Mouse (Mus musculus) left cerebral cortex, postnatal 14 days (tissue): ENCODE measurements around the gene Tktl1. TPM values are rescaled to one million over a fixed set of nuclear protein-coding genes. Genes with fewer than 3 reads are reported as not detected.
"Not testable (repeated sequence)": the region's sequence is repeated elsewhere in the genome, so short reads cannot be mapped to it uniquely, and the experiment has no call there.

Experiments used
- DNase-seq, 2 experiments: peaks; one replicate each; pipeline ENCODE4 v3.0.0; 2021 to 2022; ENCODE audit warnings: low spot score in 2 of 2, mixed read lengths in 1 of 2
- intact Hi-C: fragments of 180-260 bp; cut with DNase I; formaldehyde crosslinking; loops from one replicate; pipeline ENCODE4 v1.15.1; 2025
- long read RNA-seq, 2 experiments: library from polyadenylated mRNA; stranded (forward); transcript quantifications; one replicate each; pipeline ENCODE4 v2.0.0; 2021
- total RNA-seq, 2 experiments: library from RNA; stranded (reverse); gene quantifications; 2 replicates each; pipeline ENCODE4 v1.2.3; 2021

Tktl1 gene
- not detected for total RNA-seq
- long read RNA-seq, experiment 1 = 0 reads
- long read RNA-seq, experiment 2 = 0 reads

DNA sequence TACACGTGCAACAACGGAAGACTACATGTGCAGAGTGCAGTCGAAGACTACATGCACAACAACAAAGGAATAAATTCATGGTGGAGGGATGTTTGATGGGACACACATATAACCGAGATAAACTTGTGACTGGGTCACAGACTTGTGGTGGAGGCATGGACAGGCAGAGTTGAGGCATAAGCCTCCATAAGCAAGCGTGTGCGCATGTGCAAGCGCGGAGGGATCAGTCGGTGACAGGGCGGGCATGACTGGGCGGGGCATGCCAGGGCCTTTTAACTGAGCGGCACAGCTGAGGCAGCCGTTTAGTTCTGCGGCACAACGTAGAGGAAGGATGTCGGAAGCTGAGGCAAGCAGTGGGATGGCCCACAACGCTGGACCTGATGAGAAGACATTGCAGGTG is at the start of gene Tktl1:
Tktl1 (plus strand) TSS at position 301 of the 400 bp plus-strand sequence.
- intact Hi-C loops = no loop called here
- no peak for DNase-seq

DNA sequence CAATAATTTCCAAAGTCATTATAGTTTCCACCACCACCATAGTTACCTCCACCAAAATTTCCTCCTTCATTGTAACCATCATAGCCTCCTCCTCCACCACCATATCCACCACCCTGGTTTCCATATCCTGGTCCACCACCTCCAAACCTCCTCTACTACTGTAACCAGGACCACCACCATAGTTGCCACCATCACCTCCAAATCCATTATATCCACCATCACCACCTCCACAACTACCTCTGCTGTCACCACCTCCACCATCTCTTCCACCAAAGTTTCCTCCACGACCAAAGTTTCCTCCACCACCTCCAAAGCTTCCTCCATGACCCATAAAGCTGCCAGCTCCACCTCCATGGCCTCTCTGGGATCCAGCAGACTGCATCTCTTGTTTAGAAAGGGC is 41.8 kb upstream of the Tktl1 start, which contains the start of gene Mecp2:
Mecp2 (minus strand) TSS at position 101 of the 400 bp plus-strand sequence.
- intact Hi-C loops, DNase-seq: not testable (repeated sequence)

DNA sequence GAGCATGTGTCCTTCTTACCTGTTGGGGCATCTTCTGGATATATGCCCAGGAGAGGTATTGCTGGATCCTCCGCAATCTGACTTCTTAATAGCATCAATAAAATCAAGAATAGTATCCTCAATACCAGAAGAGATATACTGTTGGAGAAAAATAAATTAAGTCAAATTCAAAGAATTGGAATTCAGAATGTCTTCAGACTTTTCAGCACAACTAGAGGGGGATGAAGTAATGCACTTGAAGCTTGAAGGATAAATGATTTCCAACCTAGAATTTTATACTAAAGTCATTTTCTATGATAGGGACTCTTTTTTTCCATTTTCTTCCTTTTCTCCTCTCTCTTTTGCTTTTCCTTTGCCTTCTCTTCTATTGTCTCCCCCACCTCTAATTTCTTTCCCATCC is 9.3 kb upstream of the Tktl1 start, which contains the start of gene Tex28:
Tex28 (minus strand) TSS at position 101 of the 400 bp plus-strand sequence.
- DNase-seq = no peak
- intact Hi-C loops = no loop called here

DNA sequence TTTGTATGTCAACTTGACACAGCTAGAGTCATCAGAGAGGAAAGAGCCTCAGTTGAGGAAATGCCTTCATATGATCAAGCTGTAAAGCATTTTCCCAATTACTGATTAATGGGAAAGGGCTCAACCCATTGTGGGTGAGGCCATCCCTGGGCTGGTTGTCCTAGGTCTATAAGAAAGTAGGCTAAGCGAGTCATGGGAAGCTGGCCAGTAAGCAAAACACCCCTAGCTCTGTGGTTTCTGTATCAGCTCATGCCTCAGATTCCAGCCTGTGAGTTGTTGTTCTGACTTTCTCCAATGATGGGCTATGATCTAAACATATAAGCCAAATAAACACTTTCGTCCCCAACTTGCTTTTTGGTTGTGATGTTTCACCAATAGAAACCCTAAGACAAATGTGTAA is 26.5 kb downstream of the Tktl1 start:
- intact Hi-C loops = no loop called here

DNA sequence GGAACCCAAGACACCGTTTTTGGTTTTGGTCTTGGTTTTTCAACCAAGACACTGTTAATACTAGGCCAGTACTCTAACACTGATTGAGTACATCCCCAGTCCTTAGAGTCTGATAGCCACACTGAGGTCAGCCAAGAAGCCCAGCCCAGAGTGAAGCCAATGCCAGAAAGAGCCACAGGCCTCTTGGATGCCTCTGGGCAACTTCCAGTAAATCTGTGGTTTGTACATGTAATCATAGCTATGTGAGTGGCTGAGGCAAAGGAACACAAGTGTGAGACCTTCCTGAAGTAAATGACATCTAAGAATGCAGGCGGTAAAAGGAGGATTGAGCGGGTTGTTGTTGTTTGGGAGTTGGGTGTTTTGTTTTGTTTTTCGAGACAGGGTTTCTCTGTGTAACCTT is 41.4 kb downstream of the Tktl1 start:
- DNase-seq = no peak
- intact Hi-C loops = no loop called here

More for the DNA sequence above, 26.5 kb downstream of the Tktl1 start:
- no peak for DNase-seq

DNA sequence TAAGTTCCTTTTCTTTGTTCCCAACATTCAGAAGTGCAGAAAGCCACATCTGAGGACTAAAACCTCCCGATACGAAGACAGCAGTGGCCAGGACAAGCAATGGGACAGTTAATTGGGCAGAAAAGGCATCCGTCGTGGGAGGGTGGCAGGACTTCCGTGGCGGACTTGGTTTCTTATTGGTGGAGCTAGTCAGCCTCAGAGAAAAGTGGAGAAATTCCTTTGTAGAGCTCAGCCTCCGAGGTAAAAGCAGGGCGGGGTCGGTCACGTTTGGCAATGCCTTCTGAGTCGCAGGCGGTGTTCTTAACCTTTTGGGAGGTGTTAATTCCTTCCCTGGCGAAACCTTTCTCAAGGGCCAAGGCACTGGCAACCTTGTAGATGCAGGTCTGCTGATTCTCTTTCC is 42.4 kb downstream of the Tktl1 start:
- intact Hi-C loops = no loop called here

DNA sequence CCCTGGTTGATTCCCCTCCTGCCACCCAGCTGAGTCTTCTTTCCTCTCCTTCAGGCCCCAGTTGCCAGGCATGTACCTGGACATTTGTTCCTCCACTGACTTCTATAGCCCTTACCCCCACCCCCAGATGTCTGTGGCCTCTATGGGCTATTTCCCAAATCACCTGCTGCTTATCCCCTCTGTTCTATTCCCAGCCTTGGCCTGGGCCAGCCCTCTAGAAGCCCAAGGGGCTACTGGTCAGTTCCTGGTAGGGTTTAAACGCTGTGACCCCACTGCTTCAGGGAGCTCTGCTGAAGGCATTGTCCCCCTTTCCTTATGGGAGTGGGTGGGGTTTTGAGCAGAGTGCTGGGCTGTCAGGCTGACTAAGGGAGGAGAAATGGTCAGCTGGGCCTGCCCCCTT is 43.0 kb downstream of the Tktl1 start:
- intact Hi-C loops, DNase-seq: not testable (repeated sequence)

More for the DNA sequence above, 42.4 kb downstream of the Tktl1 start:
- DNase-seq = no peak

DNA sequence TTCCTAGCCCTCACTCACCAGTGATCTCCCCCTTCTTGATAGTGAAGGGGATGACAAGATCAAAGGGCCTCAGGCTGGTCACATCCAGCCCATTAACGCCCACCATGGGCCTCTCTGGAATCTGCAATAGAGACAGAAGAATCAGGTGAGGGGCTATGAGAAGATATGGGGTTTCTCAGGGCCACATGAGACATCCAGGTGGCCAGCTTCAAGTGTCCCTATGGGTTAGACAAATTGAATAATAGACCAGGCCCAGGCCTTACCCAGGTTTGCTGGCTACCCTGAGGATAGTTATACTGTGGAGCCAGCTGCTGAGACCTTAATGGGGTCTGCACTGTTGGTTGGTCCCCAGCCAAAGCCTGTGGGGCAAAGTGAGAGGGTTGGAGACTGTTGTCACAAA is 53.0 kb downstream of the Tktl1 start:
- intact Hi-C loops = no loop called here
- no peak for DNase-seq

DNA sequence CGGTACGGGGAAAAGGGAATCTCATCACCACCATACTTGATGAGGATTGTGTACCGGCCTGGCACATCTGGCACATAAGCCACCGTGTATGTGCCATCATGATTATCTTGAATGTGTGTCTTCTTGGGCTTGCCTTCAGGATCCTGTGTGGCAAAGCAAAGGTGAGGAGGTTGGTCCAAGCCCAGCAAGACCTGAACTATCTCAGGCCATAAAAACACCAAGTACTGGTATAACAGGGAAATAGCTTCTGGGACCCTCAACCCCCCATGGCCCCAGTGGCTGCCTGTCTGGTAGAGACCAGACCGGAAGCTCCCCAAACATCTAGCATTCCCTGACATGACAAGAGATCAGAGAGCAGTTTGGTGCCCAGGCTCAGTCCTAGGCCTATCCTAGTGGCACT is 56.1 kb downstream of the Tktl1 start:
- no peak for DNase-seq

DNA sequence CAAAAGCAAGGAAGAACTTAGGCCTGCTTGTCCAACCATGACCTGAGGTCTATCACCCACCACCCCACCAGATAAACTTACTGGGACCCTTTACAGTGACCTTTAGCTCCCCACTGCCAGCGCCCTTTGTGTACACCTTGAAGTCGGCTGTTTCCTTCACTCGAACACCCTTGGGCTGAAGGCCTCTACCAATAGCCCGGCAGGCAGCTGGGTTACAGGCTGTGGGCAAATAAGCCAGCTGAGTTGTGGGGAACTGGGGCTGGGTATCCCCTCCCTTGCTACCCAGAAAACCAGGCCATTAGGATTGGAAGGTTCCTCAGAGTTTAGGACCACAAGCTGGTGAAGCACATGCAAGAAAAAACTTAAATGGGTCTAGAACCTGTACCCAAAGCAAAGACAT is 63.3 kb downstream of the Tktl1 start:
- intact Hi-C loops = loop anchor here (10.0 kb wide), 2 partner anchors 126 to 156 kb away; no protein-coding TSS in a partner anchor
- DNase-seq = no peak

More for the DNA sequence above, 56.1 kb downstream of the Tktl1 start:
- intact Hi-C loops = no loop called here

DNA sequence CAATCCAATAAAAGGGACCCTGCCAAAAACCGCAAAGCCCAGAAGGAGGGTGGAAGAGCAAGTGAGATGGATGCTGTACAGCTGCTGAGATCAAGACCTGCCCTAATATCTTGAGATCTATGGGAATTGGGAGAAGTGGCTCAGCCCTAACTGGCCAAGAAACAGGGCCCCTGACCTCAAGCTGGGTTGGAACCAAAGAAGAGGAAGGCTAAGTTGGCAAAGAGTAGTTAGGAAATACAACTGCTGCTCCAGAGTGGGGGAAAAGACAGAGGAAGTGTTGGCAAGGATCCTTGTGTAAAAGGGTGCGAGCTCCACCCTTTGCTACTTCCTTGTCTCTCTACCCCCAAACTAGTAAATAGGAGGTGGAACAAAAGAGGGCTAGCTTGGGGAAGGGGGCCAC is 66.3 kb downstream of the Tktl1 start:
- intact Hi-C loops = loop anchor here (10.0 kb wide), 2 partner anchors 129 to 159 kb away; no protein-coding TSS in a partner anchor
- DNase-seq = no peak

DNA sequence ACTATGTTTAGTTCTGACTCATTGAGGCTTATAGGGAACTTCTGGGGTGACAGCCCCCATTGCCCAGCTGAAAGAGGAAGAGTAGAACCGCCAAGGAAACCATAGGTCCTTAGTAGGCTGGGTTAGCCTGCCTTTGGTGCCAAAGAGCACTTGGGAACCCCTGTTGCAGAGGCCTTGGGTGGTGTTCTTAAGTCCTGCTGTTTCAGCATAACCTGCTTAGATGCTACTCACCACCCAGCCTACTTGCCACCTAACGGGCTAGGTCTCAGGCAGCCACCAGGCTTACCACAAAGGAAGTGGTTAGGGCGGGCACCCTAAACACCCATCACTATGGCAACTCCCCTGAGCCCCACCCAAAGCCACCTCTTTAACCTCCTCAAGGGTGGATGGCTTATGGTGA is 66.7 kb downstream of the Tktl1 start:
- intact Hi-C loops = loop anchor here (10.0 kb wide), 2 partner anchors 129 to 159 kb away; no protein-coding TSS in a partner anchor
- DNase-seq = no peak

DNA sequence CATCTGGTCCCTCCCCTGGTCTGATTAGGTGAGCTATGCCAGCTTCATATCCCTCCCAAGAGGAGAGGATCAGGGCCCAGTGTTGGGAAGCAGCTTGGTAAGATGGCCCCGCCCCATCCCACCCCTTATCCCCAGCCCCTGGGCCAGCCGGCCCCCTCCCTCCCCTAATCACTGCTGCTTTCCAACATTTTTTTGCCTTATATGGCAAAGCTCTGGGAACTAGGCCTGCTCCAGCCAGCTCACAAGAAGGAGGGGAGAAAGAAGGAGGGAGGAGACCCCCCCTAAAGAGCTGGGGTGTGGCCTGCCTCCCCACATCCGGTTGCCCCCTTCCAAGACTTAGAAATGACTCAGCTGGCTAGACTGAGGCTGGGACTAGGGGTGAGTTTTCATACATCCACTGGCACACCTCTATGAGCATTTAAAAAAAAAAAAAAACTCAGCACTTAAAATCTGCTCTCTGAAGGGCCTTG is 67.6 kb downstream of the Tktl1 start:
- no peak for DNase-seq
- intact Hi-C loops = loop anchor here (10.0 kb wide), 2 partner anchors 130 to 160 kb away; no protein-coding TSS in a partner anchor

DNA sequence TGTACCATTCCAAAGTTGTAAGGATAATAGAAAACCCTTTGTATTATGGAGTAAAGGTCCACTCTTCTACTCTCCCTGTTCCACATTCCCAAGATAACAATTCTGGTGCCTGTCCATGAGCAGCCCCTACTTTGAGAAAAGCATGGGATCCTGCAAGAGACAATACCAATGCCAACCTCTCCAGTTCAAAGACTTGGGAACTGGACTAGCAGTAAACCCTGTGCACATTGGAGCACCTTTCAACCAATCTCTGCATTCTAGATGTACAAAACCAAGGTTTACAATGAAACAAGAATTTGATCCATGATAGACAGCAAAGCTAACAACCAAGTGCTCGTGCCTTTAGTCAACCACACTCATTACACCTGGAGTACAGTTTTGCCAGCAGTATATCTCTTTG is 68.0 kb downstream of the Tktl1 start:
- intact Hi-C loops = loop anchor here (10.0 kb wide), 2 partner anchors 130 to 160 kb away; no protein-coding TSS in a partner anchor

DNA sequence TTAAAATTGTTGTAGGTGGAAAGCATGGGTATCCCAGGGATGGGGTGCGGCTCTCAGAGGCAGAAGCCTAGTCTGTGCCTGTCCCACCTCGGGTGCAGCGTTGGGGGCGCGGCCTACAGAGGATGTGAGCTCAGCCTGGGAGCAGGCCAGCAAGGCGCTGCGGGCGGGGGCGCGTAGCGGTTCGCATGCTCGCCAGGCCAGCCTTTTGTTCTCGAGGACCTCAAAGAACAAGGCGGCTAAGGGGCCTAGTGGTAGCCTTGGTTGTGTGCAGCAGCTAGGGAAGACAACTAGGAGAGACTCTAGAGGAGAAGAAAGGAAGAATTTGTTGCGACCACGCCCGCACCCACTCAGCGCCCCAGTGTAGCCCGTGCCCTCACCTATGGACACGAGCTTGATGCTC is 68.6 kb downstream of the Tktl1 start:
- DNase-seq = peak; percentile 62 to 75
- intact Hi-C loops = loop anchor here (10.0 kb wide), 2 partner anchors 131 to 161 kb away; no protein-coding TSS in a partner anchor

More for the DNA sequence above, 68.0 kb downstream of the Tktl1 start:
- DNase-seq = no peak

DNA sequence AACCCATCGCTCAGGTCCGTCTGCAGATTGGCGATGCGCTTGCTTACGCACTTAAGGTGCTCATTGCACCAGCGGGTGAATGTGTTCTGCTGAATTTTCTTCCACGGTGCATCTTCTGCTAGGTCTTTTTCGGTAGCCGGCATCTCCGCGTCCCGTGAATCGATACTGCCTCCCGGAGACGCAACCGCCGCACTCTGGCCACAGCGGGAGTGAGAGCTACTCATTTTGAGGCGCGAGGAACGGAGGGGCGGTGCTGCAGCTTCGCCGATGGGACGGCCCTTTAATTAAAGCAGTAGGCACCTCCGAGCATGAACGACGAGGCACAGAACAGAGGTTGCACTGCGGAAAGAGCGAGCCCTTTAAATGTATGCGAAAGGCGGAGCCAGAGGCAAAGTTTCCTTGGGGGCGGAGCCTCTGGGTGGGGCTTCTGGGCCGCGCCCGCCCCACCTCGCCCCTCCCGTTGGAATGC is 69.2 kb downstream of the Tktl1 start:
- DNase-seq = peak; percentile 86 to 87
- intact Hi-C loops = loop anchor here (10.0 kb wide), 2 partner anchors 131 to 161 kb away; no protein-coding TSS in a partner anchor

DNA sequence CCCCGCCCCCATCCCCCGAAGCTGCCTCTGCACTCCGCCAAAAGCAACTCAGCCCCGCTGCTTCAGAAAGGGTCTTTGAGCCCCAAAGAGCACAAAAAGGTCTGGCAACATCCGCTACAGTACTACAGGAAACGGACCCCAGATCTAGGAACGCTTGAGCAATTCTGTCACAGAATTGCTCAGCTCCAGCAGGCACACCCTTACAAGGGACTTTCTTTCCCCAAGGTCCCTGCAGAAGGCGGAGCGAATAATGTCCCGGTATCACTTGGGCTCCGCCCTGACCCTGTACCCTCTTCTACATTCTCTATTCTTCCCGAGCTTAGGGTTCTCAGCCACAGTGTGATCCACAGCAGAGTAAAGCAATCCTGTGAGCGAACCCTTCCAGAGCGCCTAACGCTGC is 69.6 kb downstream of the Tktl1 start:
- no peak for DNase-seq
- intact Hi-C loops = loop anchor here (10.0 kb wide), 2 partner anchors 132 to 162 kb away; no protein-coding TSS in a partner anchor

DNA sequence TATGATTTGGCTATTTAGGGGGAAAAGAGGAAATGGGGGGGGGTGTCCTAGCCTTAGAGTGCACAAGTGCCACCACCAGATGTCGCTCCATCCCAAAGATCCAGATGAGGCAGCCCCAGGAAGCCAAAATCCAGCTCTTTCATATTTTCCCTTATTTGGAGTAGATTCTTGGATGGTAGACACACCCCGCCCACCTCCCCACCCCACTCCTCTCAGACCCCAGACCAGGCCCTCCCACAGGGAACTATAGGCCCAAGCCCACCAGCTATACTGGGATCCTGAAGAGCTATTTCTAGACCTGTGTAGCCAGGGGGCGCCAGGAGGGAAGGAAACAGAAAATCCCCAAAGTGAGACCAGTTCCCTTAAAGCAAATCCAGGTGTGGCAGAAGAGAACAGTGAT is 71.6 kb downstream of the Tktl1 start:
- peak; percentile 34 to 50 for DNase-seq
- intact Hi-C loops = loop anchor here (1.0 to 10.0 kb wide), 3 partner anchors 134 to 165 kb away; no protein-coding TSS in a partner anchor

DNA sequence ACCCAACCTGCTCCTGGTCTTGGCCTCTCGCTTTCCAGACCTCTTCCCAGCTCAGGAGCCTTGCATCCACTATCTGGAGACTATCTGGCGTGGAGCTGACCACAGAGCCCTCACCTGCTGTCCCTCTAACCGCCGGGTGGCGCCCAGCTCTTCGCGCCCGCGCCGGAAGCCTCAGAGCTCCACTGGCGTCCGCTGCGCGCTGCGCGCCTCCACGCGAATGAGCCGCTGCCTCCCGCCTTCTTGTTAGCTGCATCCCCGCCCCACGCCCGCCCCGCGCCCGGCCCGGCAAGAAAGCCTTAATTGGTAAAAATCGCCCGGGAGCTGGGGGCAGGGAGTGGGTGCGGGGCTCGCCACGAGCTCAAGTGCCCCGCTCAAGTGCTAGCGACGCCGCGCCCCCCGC is 72.6 kb downstream of the Tktl1 start, which contains the start of gene Flna:
Flna (minus strand) TSS at position 206 of the 400 bp plus-strand sequence.
- intact Hi-C loops = loop anchor here (10.0 kb wide), 2 partner anchors 135 to 165 kb away; no protein-coding TSS in a partner anchor
- peak; percentile 56 to 57 for DNase-seq

DNA sequence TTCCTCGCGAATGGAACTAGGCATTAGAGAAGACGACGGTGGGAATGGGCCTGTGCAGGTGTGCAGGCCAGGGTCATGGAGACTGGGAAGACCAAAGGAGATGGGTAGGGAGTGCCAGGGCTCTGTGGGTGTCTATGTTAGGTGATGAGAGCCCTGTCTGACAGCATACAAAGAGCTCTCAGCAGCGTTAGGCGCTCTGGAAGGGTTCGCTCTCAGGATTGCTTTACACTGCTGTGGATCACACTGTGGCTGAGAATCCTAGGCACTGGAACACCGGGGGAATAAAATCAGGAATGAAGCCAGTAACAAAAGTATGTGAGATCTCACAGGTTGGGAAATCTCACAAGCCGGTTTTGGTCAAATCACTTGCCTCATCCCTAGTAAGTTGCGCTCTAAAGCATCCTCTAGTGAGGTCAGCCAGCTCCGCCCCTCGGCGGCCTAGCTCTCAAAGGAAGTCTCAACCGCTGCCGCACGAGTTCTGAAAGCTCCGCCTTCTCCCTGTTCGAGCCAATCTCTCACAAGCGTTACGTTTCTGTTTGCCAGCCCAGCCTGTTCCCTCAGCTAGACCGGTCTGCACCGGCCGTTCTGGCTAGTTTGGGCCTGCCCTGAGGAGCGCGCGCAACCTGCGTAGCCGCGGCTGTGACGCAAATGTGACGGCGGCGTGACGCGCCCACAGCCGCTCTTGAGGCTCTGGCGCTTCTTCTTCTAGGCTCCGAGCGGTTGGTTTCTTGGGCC is 77.3 kb downstream of the Tktl1 start, which contains the start of gene Emd:
Emd (plus strand) TSS at position 535 of the 735 bp plus-strand sequence.
- peak; percentile 86 to 94 for DNase-seq
- intact Hi-C loops = no loop called here
